Mouse (Mus musculus) MEL (cell line): ENCODE measurements around the gene Myt1l. TPM values are rescaled to one million over a fixed set of nuclear protein-coding genes. Genes with fewer than 3 reads are reported as not detected.

Experiments
- DNase-seq: peaks from one replicate; pipeline ENCODE4 v3.0.0; 2011; ENCODE audit warnings: low read depth, low spot score
- H3K27ac ChIP-seq: 2 replicates; pipeline ENCODE4 v1.5.1; 2012; ENCODE audit warnings: low read depth, mild to moderate bottlenecking, control low read depth, low read length, moderate library complexity; ENCODE audit not compliant: control insufficient read depth
- H3K27me3 ChIP-seq, 2 experiments: fragments of 150-350 bp in 1 of 2; sonication (generic) in 1 of 2; 2 replicates each; pipeline ENCODE4 v1.6.1; 2012; ENCODE audit warnings: low read length in 2 of 2, mild to moderate bottlenecking in 2 of 2, improper control_type of control experiment in 1 of 2, moderate library complexity in 1 of 2; ENCODE audit not compliant: insufficient read depth in 2 of 2, control insufficient read depth in 1 of 2
- H3K36me3 ChIP-seq, 2 experiments: 2 replicates each; pipeline ENCODE4 v1.6.1; 2012 to 2014; ENCODE audit warnings: low read length in 2 of 2, improper control_type of control experiment in 1 of 2, inconsistent platforms in 1 of 2, mild to moderate bottlenecking in 1 of 2; ENCODE audit not compliant: insufficient read depth in 2 of 2, control insufficient read depth in 1 of 2
- H3K4me1 ChIP-seq, 2 experiments: fragments of 150-350 bp in 1 of 2; sonication (generic) in 1 of 2; 2 replicates each; pipeline ENCODE4 v1.6.1; 2012; ENCODE audit warnings: low read length in 2 of 2, improper control_type of control experiment in 1 of 2, mild to moderate bottlenecking in 1 of 2; ENCODE audit not compliant: insufficient read depth in 2 of 2, control insufficient read depth in 1 of 2
- H3K4me3 ChIP-seq, 2 experiments: fragments of 150-350 bp in 1 of 2; sonication (generic) in 1 of 2; 2 replicates each; pipeline ENCODE4 v1.5.1; 2012; ENCODE audit warnings: low read depth in 2 of 2, low read length in 2 of 2, mild to moderate bottlenecking in 2 of 2, moderate library complexity in 2 of 2, control low read depth in 1 of 2, improper control_type of control experiment in 1 of 2; ENCODE audit not compliant: control insufficient read depth in 1 of 2, insufficient read depth in 1 of 2
- H3K79me2 ChIP-seq: 2 replicates; pipeline ENCODE4 v1.6.1; 2012; ENCODE audit warnings: mild to moderate bottlenecking, low read length, moderate library complexity; ENCODE audit not compliant: control insufficient read depth, poor library complexity, insufficient read depth
- H3K9ac ChIP-seq: 2 replicates; pipeline ENCODE4 v1.6.1; 2012; ENCODE audit warnings: low read depth, mild to moderate bottlenecking, control low read depth, low read length, moderate library complexity; ENCODE audit not compliant: control insufficient read depth, poor library complexity, severe bottlenecking
- H3K9me3 ChIP-seq: fragments of 150-350 bp; sonication (generic); replicated peaks from 2 replicates; pipeline ENCODE4 v1.6.1; 2012; ENCODE audit warnings: mild to moderate bottlenecking, low read length, improper control_type of control experiment, moderate library complexity; ENCODE audit not compliant: insufficient read depth
- BHLHE40 ChIP-seq: IDR thresholded peaks from 2 replicates; pipeline ENCODE4 v1.6.1; 2012; ENCODE audit warnings: low read depth, mild to moderate bottlenecking, inconsistent platforms, low read length, improper control_type of control experiment, borderline replicate concordance
- CHD1 ChIP-seq: IDR thresholded peaks from 2 replicates; pipeline ENCODE4 v1.6.1; 2012; ENCODE audit warnings: low read depth, mild to moderate bottlenecking, inconsistent platforms, low read length, improper control_type of control experiment
- CHD2 ChIP-seq: IDR thresholded peaks from 2 replicates; pipeline ENCODE4 v1.6.1; 2011; ENCODE audit warnings: low read length, improper control_type of control experiment
- ETS1 ChIP-seq: IDR thresholded peaks from 2 replicates; pipeline ENCODE4 v1.6.1; 2012; ENCODE audit warnings: low read depth, mild to moderate bottlenecking, inconsistent platforms, low read length, improper control_type of control experiment, moderate library complexity
- GABPA ChIP-seq: IDR thresholded peaks from 2 replicates; pipeline ENCODE4 v1.6.1; 2012; ENCODE audit warnings: low read depth, mild to moderate bottlenecking, inconsistent platforms, low read length, improper control_type of control experiment, moderate library complexity
- GATA1 ChIP-seq: IDR thresholded peaks from 2 replicates; pipeline ENCODE4 v1.6.1; 2011; ENCODE audit warnings: low read depth, low read length, improper control_type of control experiment
- MAX ChIP-seq: IDR thresholded peaks from 2 replicates; pipeline ENCODE4 v1.6.1; 2011; ENCODE audit warnings: low read length, improper control_type of control experiment
- MAZ ChIP-seq: IDR thresholded peaks from 2 replicates; pipeline ENCODE4 v1.6.1; 2012; ENCODE audit warnings: low read depth, mild to moderate bottlenecking, inconsistent platforms, low read length, improper control_type of control experiment
- MYC ChIP-seq: IDR thresholded peaks from 2 replicates; pipeline ENCODE4 v1.6.1; 2011; ENCODE audit warnings: low read depth, mild to moderate bottlenecking, low read length, improper control_type of control experiment, moderate library complexity
- NELFE ChIP-seq: IDR thresholded peaks from 2 replicates; pipeline ENCODE4 v1.6.1; 2011; ENCODE audit warnings: low read depth, low read length, improper control_type of control experiment
- POLR2AphosphoS5 ChIP-seq: IDR thresholded peaks from 2 replicates; pipeline ENCODE4 v1.6.1; 2012; ENCODE audit warnings: low read depth, borderline replicate concordance, mild to moderate bottlenecking, inconsistent platforms, low read length, moderate library complexity, mixed read lengths
- SIN3A ChIP-seq: IDR thresholded peaks from 2 replicates; pipeline ENCODE4 v1.6.1; 2012; ENCODE audit warnings: low read length, improper control_type of control experiment, inconsistent platforms
- SMC3 ChIP-seq: IDR thresholded peaks from 2 replicates; pipeline ENCODE4 v1.6.1; 2011; ENCODE audit warnings: low read depth, low read length, improper control_type of control experiment
- TAL1 ChIP-seq: IDR thresholded peaks from 2 replicates; pipeline ENCODE4 v1.6.1; 2012; ENCODE audit warnings: mild to moderate bottlenecking, inconsistent platforms, low read length, moderate library complexity, mixed read lengths
- TBP ChIP-seq: IDR thresholded peaks from 2 replicates; pipeline ENCODE4 v1.8.0; 2011; ENCODE audit warnings: low read depth, low read length, improper control_type of control experiment
- UBTF ChIP-seq: IDR thresholded peaks from 2 replicates; pipeline ENCODE4 v1.6.1; 2012; ENCODE audit warnings: low read depth, mild to moderate bottlenecking, inconsistent platforms, low read length, improper control_type of control experiment, moderate library complexity, borderline replicate concordance; ENCODE audit not compliant: insufficient read depth
- ZKSCAN1 ChIP-seq: IDR thresholded peaks from 2 replicates; pipeline ENCODE4 v1.6.1; 2012; ENCODE audit warnings: low read depth, mild to moderate bottlenecking, inconsistent platforms, low read length, improper control_type of control experiment, moderate library complexity
- ZMIZ1 ChIP-seq: IDR thresholded peaks from 2 replicates; pipeline ENCODE4 v1.6.1; 2012; ENCODE audit warnings: low read depth, mild to moderate bottlenecking, inconsistent platforms, low read length, improper control_type of control experiment, moderate library complexity
- ZNF384 ChIP-seq: IDR thresholded peaks from 2 replicates; pipeline ENCODE4 v1.6.1; 2012; ENCODE audit warnings: low read depth, mild to moderate bottlenecking, inconsistent platforms, low read length, improper control_type of control experiment
- polyA plus RNA-seq, 2 experiments: library from polyadenylated mRNA; stranded (reverse) in 1 of 2; unstranded in 1 of 2; fragments of >175 nt in 1 of 2; fragments of >200 nt in 1 of 2; gene quantifications; 2 replicates each; pipeline versions ENCODE4 v1.2.1 to v1.2.4; 2012; ENCODE audit warnings: low replicate concordance in 2 of 2, low read depth in 1 of 2; ENCODE audit not compliant: insufficient read length in 2 of 2, insufficient read depth in 1 of 2, missing spikeins in 1 of 2
- total RNA-seq: library from RNA; depleted of rRNA; stranded (reverse); fragments of 300-350 nt; gene quantifications from 2 replicates; pipeline ENCODE4 v1.2.3, GENCODE M21; 2012

The Myt1l gene
- total and polyA plus RNA-seq, 3 experiments = not detected

DNA sequence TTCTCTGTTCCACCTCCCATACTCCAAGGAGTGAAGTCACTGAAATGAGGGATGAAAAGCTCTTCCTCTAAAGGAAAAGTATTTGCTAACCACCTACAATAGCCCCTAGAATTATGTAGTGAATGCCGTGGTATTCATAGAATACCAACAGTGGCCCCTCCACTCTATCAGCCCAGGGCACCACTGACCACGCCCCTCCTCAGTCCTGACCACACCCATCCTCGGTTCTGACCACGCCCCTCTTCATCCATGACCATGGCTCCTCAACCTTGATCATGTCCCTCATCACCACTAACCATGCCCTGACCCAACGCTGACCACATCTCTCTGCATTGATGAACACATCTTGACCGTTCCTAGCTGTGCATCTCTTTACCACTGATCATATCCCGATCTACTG is 76.5 kb downstream of the Myt1l start:
- Histone ChIP-seq H3K36me3 (no peaks in the 10 kb centered on the region), H3K27ac (no peak overlapping the region), H3K4me3 (no peak overlapping the region), H3K9me3 (no peaks in the 10 kb centered on the region), H3K4me1 (no peaks in the 10 kb centered on the region), H3K27me3 (no peaks in the 10 kb centered on the region), H3K9ac (no peak overlapping the region), H3K79me2 (no peaks in the 10 kb centered on the region)
- no peak for DNase-seq
- TF ChIP-seq BHLHE40 = no peak
- TF ChIP-seq ETS1 = no peak
- TF ChIP-seq TBP = no peak

DNA sequence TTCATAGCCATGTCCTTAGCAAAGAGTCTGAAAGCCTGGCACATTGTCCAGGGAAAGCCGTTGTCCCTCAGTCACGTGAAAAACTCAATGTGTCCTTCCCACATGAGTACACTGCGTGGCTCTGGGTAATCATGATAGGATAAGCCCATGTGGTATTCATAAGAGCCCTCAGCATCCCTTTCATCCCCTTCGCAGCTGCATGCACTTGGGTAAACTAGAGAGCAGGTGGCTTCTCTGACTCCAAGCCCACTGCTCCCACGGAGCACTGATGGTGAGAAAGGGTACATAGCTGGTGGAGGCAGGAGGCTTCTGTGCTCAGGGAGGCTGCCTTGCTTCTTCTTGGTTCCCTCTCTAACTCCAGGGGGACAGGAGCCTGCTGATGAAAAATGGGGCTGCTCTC is 76.9 kb downstream of the Myt1l start:
- no peaks in the 10 kb centered on the region for H3K36me3 ChIP-seq
- no peak overlapping the region for H3K27ac ChIP-seq
- H3K79me2 ChIP-seq = no peaks in the 10 kb centered on the region
- no peaks in the 10 kb centered on the region for H3K4me1 ChIP-seq
- TF ChIP-seq ETS1 (no peak), ZKSCAN1 (no peak), SMC3 (no peak), GATA1 (no peak), SIN3A (no peak), CHD1 (no peak), ZNF384 (no peak), POLR2AphosphoS5 (no peak), NELFE (no peak), TAL1 (no peak), UBTF (no peak), CHD2 (no peak), BHLHE40 (no peak), MAX (no peak), GABPA (no peak), MYC (no peak), ZMIZ1 (no peak), MAZ (no peak)
- H3K27me3 ChIP-seq = no peaks in the 10 kb centered on the region
- no peak for DNase-seq
- H3K9ac ChIP-seq = no peak overlapping the region
- H3K4me3 ChIP-seq = no peak overlapping the region
- H3K9me3 ChIP-seq = no peaks in the 10 kb centered on the region
